Mouse (Mus musculus) kidney, adult 18-20 months (tissue): Measurements from ENCODE around the gene Lrch2.
"Not testable (repeated sequence)": the region's sequence is repeated elsewhere in the genome, so short reads cannot be mapped to it uniquely, and the experiment has no call there.

Source experiments
- DNase-seq: peaks from one replicate; pipeline ENCODE4 v3.0.0; 2021

Lrch2 gene

DNA sequence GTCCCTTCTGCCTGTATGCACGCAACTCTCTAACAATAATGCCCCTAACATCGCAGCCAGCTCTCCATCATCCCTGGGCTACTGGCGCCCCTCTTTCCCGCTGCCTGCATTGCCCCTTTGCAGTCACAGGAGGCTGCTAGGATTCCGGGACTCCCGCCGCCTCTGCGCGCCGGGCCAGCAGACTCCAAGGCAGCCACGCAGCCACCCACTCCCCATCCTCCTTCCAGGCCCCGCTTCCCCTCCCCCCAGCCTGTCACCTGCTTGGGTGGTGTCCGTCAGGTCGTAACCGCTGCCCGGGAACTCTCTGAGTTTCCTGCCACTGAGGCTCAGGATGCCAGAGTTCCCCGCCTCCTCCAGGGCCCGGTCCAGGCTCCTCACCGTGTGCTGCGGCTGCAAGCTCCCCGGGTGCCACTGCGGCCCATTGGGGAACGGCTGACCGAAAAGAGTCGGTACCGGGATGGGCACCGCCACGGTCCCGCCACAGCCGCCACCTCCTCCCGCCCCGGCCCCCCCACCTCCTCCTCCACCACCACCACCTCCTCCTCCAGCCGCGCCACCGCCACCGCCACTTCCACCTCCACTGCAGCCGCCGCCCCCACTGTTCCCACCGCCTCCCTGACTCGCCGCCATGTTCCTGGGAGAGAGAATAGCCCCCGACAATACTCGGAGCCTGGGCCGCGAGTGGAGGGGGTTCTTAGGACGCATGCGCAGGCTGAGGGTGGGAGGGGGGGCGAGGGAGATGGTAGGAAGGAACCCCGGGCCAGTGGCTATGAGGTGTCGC lies at the start of gene Lrch2:
Gene Lrch2 (minus strand): TSS at position 661 of the 781 bp plus-strand sequence.
- peak; percentile 3 for DNase-seq

DNA sequence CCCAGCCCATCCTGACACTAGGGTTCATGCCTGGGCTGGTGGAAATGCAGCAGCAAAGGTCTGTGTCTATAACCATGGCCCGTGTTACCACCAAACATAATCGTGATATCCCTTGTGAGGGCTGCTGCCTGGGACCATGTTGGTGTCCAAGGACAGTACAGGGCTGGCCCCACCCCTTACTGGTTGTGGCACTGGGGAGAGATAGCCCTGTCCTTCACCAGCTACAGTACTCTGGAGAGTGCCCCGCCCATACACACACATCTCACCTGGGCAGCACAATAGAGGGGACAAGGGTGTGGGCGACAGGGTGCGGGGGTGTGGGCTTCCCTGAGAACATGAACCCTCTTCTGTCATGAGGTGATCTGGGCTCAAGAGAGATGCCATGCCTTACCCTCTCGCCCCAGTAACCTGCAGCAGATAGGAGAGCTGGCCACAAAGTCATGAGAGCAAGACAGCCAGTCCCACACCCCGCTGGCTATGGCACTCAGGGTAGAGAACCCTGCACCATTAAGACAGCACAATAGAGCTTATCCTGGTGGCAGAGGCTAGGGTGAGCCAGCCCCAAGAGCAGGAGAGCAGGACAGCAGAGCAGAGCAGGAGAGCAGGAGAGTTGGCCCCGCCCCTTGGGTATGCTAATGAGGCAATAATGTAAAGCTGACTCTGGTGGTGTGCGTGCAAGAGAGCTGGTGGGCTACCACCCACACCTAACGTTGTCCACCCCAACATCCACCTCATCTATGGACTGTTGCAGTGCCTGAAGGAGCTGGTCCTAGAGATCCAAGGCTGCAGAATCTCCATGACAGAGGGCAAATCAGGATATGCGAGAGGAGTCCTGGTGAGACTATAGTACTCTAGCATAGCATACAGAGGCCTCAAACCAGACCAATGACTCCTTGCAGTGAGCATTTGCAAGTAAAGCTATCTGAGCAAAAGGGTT lies 12.7 kb downstream of the Lrch2 start:
- no peak for DNase-seq

DNA sequence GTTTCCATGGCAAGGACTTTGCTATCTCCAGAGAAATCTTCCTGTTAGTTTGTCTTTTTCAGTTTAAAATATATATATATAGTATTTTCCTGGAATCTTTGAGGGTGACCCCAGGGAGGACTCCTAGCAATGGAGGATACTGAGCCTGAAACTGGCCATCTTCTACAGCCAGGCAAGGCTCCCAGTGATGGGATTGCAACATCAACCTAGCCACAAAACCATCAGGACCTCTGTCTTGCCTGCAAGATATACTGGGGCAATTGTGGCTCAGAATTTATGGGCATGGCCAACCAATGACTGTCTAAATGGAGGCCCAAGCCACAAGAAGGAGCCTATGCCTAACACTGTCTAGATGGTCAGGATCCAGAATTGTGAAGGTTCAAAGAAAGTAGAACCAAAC lies 15.5 kb downstream of the Lrch2 start:
- DNase-seq = no peak

DNA sequence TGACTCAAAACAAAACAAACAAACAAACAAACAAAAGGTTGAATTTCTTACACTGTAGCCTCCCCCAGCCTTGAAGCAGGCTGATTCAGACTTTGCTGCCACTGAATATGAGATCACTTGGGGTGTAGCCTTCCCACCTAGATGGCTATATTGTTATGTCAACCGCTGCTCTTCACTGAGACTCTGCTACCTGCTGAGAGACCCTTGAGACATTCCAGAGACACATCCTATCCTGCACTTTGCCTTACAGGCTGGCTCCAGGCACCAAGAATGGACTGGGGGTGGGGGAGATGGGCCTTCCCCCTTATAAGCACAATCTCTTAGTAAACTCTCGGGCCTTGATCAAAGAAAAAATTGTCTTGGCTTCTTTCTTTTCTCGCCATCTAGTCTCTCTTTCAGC lies 16.8 kb downstream of the Lrch2 start:
- DNase-seq = not testable (repeated sequence)

DNA sequence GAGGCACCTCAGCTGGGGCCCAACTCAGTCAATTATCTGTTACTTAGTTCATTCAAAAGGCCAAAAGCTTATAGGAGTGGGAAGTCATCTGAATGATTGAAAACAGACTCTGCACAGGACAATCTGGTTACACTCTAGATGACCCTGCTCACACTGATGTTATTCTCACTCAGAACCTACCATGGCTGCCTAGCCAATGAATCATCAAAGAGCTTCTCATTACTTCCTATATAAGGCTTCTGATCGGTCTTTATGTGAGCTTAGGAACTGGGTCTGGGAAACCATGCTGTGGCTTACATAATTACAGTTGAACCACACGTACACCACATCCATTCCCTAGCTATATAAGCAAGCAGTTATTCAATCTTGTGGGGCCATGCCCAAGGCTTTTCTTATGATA lies 18.3 kb downstream of the Lrch2 start:
- no peak for DNase-seq

DNA sequence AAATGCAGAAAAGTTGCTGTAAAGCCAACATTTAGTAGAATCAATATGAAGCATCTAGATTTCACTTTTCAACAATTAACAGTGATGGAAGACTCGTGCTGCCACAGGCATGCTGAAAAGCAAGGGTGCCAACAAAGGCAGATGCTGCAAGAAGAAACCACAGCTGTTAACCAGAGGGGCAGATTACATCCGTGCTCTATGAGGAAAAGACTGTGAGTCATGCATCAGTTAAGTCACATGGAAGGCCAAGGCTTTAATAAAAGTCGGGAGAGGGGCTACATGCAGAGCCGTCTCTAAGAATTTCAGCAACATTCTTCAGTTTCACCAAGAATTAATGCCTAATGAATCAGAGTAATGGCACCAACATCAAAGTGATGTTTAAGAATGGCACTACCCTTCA lies 22.2 kb downstream of the Lrch2 start:
- no peak for DNase-seq

DNA sequence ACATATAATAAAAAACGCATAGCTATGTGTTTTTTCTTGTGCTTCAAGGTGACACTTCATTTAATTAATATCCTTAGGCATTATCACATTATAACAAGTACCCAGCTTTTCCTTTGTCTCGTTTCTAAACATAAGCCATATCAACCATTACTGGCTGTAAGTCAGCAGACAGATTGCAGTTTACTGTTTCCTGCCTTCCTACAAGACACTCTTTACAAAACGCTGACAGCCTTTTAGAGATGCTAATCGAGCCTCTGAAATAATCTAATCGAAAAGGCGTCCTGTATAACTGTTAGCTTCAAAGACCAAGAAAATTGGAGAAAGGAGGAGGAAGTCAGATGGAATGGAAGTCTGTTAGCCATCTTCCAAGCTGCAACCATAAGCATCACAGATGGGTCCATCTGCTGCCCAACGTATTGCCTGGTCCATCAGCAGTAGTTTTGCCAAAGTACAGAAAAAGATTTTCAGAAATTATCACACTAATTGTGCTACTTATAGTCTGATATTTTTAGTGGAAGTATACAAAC lies 26.2 kb downstream of the Lrch2 start:
- DNase-seq = no peak

DNA sequence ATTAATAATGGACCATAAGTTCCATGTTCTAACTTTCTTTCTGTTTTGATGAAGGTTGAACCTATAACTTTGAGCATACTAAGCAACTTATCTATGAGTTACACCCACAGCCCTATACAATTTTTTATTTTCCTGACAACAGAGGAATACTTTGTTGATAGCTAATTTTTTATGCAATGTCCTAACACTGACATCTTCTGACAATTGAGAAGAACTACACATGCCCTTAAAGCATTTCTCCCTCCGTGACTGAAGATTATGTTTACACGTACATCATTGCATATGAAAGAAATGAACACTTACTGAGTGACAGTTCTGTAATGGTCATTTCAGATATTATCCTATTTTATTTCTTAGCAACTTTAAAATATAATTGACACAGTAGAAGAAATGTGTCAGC lies 64.3 kb downstream of the Lrch2 start:
- no peak for DNase-seq

DNA sequence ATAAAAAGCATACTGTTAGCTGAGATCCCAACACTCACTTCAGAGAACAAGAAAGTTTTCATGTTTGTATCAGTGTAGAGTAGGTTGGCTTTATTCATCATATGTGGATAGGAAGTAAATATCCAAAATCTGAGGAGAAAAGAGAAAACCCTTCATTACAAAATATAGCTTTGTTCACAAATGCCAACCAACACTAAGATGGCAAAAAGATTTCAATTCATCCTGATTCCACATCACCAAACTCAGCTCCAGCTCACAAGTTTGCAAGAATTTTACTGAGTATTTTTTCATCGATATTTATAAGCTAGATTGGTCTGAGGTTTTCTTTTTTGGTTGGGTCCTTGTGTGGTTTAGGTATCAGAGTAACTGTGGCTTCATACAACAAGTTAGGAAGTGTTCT lies 100.3 kb downstream of the Lrch2 start, which contains the start of gene Vmn1r239-ps:
Gene Vmn1r239-ps (minus strand): TSS at position 101 of the 400 bp plus-strand sequence.
- not testable (repeated sequence) for DNase-seq

DNA sequence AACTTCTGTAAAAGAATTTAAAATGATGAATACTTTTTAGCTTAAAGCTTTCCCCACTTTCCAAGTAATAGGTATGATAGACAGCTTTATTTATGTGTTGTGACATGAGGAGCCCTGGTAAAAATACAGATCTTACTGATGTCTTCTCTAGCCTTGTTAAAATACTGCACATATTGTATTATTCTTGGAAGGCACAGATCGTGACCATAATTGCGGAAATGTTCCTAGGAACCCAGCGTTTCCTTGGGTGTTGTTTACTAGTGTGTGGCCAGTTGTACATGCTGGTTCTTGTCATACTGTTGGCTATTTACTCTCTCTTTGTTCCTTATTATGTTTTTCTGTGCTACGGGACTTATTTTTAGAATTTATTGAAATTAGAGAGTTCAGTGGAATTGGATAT lies 110.5 kb downstream of the Lrch2 start:
- no peak for DNase-seq

DNA sequence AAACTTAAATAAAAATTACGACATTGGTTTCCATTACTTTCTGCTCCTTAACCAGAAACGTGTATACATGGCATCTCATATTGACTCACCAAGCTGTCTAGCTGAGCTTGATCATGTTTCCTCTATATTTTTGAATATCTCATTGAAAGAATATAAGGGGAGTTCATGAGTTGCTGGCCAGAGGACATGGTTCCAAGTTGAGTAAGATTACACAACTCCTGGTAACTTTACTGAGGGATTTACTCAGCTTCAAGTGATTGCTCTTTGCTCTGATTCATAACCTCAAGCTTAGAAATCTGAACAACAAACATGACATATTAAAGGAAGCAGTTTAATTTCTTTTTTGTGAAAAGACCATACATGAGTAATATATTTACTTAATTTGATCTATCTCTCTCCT lies 118.5 kb downstream of the Lrch2 start:
- DNase-seq = no peak

DNA sequence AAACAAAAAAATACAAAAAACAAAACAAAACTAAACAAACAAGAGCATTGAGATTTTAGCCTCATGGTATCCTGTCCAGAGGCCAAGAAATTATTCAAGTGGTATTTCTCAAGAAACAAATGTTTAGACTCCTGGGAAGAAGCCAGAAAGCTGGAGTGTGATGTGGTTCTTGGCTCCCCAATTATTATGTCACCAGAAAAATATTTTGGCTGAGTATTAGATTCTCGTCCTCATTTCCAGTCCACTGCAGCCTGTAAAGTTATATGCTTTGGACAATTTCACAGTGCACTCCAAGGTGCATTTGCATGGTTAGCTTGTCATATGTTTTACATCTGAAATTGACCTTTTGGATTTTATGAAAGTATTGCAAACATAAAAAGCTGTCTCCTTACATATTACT lies 124.1 kb downstream of the Lrch2 start:
- DNase-seq = no peak

DNA sequence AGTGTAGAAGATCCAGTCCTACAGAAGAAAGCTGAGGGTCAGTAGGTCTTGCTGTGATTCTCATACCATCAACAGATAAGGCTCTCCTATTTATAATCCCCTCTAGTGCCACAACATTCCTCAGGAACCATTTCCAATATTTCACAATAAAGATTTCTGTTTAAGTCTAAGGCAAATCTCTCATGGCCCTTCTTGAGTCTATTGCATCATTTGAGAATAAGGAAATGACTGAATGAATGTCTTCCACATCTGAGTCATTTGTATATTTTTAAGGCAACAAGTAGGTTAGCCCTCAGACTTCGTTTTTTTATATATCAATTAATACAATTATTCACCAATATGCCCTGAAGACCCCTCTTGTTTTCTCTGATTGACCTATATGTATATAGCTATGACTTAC lies 124.8 kb downstream of the Lrch2 start, which contains the start of gene Il13ra2:
Gene Il13ra2 (minus strand): TSS at position 64 of the 400 bp plus-strand sequence.
- DNase-seq = no peak
